Mouse (Mus musculus) left cerebral cortex, adult 9 months (tissue): Measurements from ENCODE around the gene Bhlhe23.

Source experiments
- DNase-seq, 2 experiments: peaks; one replicate each; pipeline ENCODE4 v3.0.0; 2022; ENCODE audit warnings: low spot score in 2 of 2

The Bhlhe23 gene

GRCm38 (mm10) chr2:180725856-180726629 lies 50.7 kb downstream of the Bhlhe23 start:
- no peak for DNase-seq

- no peak for DNase-seq
Measured at GRCm38 (mm10) chr2:180725414-180725778, 51.3 kb downstream of the Bhlhe23 start.

- no peak for DNase-seq
Measured at GRCm38 (mm10) chr2:180724585-180725413, 51.9 kb downstream of the Bhlhe23 start, which contains the start of gene Slc17a9. Slc17a9 (plus strand) TSS chr2:180725263.
